Mouse (Mus musculus) intestine, embryonic 14.5 days (tissue): ENCODE data around the gene Znhit6. TPM values are rescaled to one million over a fixed set of nuclear protein-coding genes. Genes with fewer than 3 reads are reported as not detected.

Experiments used
- ATAC-seq: fragments of 200-750 bp; cut with Nextera tagmentation; replicated peaks from 2 replicates; pipeline ENCODE4 v1.8.0; 2017; ENCODE audit warnings: low read depth, moderate number of reproducible peaks, moderate TSS enrichment, moderate library complexity; ENCODE audit not compliant: low FRiP score, low TSS enrichment
- DNase-seq: peaks from one replicate; pipeline ENCODE4 v3.0.0-alpha.2; 2018; ENCODE audit warnings: low spot score
- H3K27ac ChIP-seq: fragments of 300-500 bp; sonication (generic); 2 replicates; pipeline ENCODE4 v1.5.1; 2014; ENCODE audit warnings: low read depth, mild to moderate bottlenecking, control low read depth
- H3K27me3 ChIP-seq: fragments of 300-500 bp; sonication (generic); replicated peaks from 2 replicates; pipeline ENCODE4 v1.6.1; 2014; ENCODE audit warnings: low read length, control low read depth; ENCODE audit not compliant: control insufficient read depth, insufficient read depth
- H3K36me3 ChIP-seq: fragments of 300-500 bp; sonication (generic); 2 replicates; pipeline ENCODE4 v1.6.1; 2014; ENCODE audit warnings: low read length, control low read depth; ENCODE audit not compliant: control insufficient read depth, insufficient read depth
- H3K4me1 ChIP-seq: fragments of 300-500 bp; sonication (generic); replicated peaks from 2 replicates; pipeline ENCODE4 v1.6.1; 2014; ENCODE audit warnings: low read length, control low read depth, mixed read lengths; ENCODE audit not compliant: control insufficient read depth, insufficient read depth
- H3K4me2 ChIP-seq: fragments of 300-500 bp; sonication (generic); 2 replicates; pipeline ENCODE4 v1.6.1; 2014; ENCODE audit warnings: low read length
- H3K4me3 ChIP-seq: fragments of 300-500 bp; sonication (generic); 2 replicates; pipeline ENCODE4 v1.5.1; 2014; ENCODE audit warnings: low read depth, low read length, control low read depth, mixed read lengths
- H3K9ac ChIP-seq: fragments of 300-500 bp; sonication (generic); 2 replicates; pipeline ENCODE4 v1.6.1; 2014; ENCODE audit warnings: mild to moderate bottlenecking, low read length
- H3K9me3 ChIP-seq: fragments of 300-500 bp; sonication (generic); 2 replicates; pipeline ENCODE4 v1.6.1; 2016; ENCODE audit warnings: low read length, control low read depth; ENCODE audit not compliant: control insufficient read depth
- WGBS: fragments of 180-500 bp; shearing (Covaris S2); extraction: QIAGEN DNeasy Blood & Tissue Kit; methylation state at CpG from one replicate; pipeline ENCODE4 v1.1.7; 2014; 5-methylcytosine and 5-hydroxymethylcytosine counted together
- polyA plus RNA-seq: library from polyadenylated mRNA; unstranded; fragments of >200 nt; fragmentation: Nextera tagmentation; extraction: Ambion mirVana; gene quantifications from 2 replicates; pipeline ENCODE4 v1.2.1, GENCODE M21; 2014

Znhit6 gene
- polyA plus RNA-seq, 1 experiment from 2014 or later: 29.3 TPM

GRCm38 (mm10) chr3:145614362-145615115, 38.5 kb downstream of the Znhit6 start:
- H3K27ac ChIP-seq: peak overlapping the region; percentile 51; the same call in 1 of the 2 replicates
- WGBS: 14% methylated on average over 17 of the region's 17 CpGs

GRCm38 (mm10) chr3:145618299-145618698, 42.3 kb downstream of the Znhit6 start:
- Histone ChIP-seq H3K9me3 (no peaks in the 10 kb centered on the region), H3K27ac (no peak overlapping the region), H3K36me3 (no peaks in the 10 kb centered on the region), H3K27me3 (no peaks in the 10 kb centered on the region), H3K4me1 (peaks cover 5% of the 10 kb centered on the region), H3K4me2 (no peak overlapping the region), H3K9ac (no peak overlapping the region), H3K4me3 (no peak overlapping the region)
- 72% methylated on average over 9 of the region's 9 CpGs for WGBS
- ATAC-seq (no peak), DNase-seq (no peak)

More at GRCm38 (mm10) chr3:145614362-145615115, 38.5 kb downstream of the Znhit6 start:
- Histone ChIP-seq H3K27me3 (no peaks in the 10 kb centered on the region), H3K4me2 (peak overlapping the region; percentile 18; the same call in 1 of the 2 replicates), H3K4me3 (no peak overlapping the region), H3K36me3 (no peaks in the 10 kb centered on the region; the same call in 1 of the 2 replicates), H3K9me3 (no peaks in the 10 kb centered on the region), H3K4me1 (peaks cover 5% of the 10 kb centered on the region), H3K9ac (no peak overlapping the region)
- ATAC-seq (no peak), DNase-seq (no peak)

DNA sequence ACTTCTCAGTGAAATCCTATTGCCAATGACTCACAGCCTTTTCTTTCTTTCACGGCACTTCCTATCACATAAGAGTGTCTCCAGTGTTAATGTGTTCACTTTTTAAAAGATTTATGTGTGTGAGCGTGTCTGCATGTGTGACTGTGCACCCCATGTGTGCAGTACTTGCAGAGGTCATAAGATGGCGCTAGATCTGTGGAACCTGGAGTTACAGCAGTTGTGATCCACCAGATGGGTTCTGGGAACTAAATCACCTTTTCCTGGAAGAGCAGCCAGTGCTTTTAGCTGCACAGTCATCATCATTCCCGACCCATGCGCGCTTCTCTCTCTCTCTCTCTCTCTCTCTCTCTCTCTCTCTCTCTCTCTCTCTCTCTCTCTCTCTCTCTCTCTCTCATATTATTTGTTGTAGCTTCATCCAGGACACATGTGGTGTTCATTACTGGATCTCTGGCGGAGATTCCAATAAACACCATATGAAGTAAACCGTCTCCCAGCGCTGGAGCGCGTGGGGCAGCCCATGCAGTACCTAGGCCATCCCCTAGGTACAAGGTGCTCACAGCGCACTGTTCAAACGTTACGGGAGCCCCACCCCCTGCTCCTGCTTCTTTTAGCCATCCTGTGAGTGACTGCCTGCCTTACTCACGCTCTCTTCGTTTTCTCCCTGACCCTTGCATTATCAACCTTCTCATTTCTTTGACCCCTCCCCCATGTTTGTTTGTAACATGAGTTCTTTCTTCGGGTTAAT, 43.8 kb downstream of the Znhit6 start:
- DNase-seq (no peak), ATAC-seq (no peak)
- no peaks in the 10 kb centered on the region for H3K9me3 ChIP-seq

DNA sequence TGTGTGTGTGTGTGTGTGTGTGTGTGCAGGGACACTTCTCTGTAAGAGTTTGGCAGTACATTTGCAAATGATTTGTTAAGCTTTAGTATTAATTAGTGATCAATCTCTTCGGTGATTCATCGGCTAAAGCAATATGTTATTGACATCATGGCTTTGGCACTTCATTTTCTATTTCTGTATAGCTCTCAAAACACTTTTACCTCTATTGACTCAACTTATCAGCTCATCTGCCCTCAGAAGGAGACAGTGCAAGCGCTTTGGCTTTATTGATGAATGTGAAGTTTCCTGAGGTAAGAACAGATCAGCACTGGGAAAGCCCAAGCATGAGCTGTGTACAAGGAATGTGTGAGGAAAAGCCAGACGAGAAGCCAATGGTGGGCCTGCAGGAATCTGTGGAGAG, 45.2 kb downstream of the Znhit6 start:
- DNase-seq (no peak), ATAC-seq (no peak)
- H3K4me1 ChIP-seq: no peaks in the 10 kb centered on the region
- no peaks in the 10 kb centered on the region for H3K27me3 ChIP-seq
- H3K4me2 ChIP-seq: no peak overlapping the region
- H3K4me3 ChIP-seq: no peak overlapping the region
- H3K36me3 ChIP-seq: no peaks in the 10 kb centered on the region
- H3K9me3 ChIP-seq: no peaks in the 10 kb centered on the region
- H3K9ac ChIP-seq: no peak overlapping the region
- 68% methylated on average over 4 of the region's 4 CpGs for WGBS
- H3K27ac ChIP-seq: no peak overlapping the region

More for the DNA sequence above, 43.8 kb downstream of the Znhit6 start:
- Histone ChIP-seq H3K9ac (no peak overlapping the region), H3K4me3 (no peak overlapping the region), H3K4me2 (no peak overlapping the region), H3K27me3 (no peaks in the 10 kb centered on the region), H3K27ac (no peak overlapping the region), H3K36me3 (no peaks in the 10 kb centered on the region), H3K4me1 (no peaks in the 10 kb centered on the region; the same call in 1 of the 2 replicates)
- WGBS: 90% methylated on average over 17 of the region's 17 CpGs

DNA sequence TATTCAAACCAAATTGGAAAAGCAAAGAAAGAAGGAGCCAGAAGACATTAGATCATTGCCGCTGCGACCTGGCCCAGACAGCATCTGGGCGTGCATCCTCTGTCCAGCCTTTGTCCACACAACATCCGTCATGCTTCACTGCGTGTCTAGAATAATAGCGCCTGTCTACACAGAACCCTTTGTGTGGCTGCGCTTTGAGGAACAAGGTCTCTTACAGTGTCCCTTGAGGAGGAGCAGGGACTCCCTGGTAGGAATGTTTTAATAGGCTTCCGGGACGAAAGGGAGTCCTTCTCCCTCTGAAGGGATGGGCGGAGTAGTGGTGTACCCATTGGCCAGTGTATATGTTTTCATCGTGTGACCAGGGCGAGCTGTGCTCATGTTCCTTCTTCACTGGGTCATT, 47.0 kb downstream of the Znhit6 start:
- H3K36me3 ChIP-seq: no peaks in the 10 kb centered on the region
- no peak for ATAC-seq
- no peaks in the 10 kb centered on the region for H3K9me3 ChIP-seq
- DNase-seq: no peak
- WGBS: 76% methylated on average over 12 of the region's 12 CpGs
- H3K4me3 ChIP-seq: no peak overlapping the region
- no peaks in the 10 kb centered on the region for H3K27me3 ChIP-seq
- H3K9ac ChIP-seq: no peak overlapping the region
- no peaks in the 10 kb centered on the region for H3K4me1 ChIP-seq
- H3K27ac ChIP-seq: no peak overlapping the region
- no peak overlapping the region for H3K4me2 ChIP-seq

GRCm38 (mm10) chr3:145624786-145625185, 48.8 kb downstream of the Znhit6 start:
- DNase-seq: no peak

DNA sequence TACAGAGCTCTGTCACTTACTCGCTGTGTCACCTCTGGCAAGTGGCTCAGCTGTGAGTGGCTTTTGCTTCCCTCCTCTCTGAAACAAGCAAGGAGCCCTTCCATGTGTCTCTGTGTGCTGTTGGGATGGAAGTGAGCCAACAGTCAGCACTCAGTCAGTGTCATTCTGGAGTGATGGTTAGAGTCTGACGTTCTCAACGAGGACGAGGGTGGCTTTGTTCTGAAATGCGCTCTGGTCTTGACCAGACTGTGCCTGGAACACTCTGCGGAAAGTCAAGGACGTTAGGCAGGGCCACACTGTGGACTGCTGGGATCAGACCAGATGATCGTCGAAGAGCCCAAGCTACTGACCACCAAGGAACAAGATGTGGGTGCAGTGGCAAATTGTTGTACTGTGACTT, 49.5 kb downstream of the Znhit6 start:
- H3K9ac ChIP-seq: no peak overlapping the region
- no peaks in the 10 kb centered on the region for H3K27me3 ChIP-seq
- H3K4me2 ChIP-seq: no peak overlapping the region
- no peak overlapping the region for H3K4me3 ChIP-seq
- 83% methylated on average over 9 of the region's 9 CpGs for WGBS
- H3K9me3 ChIP-seq: no peaks in the 10 kb centered on the region
- ATAC-seq: no peak
- DNase-seq: no peak
- H3K4me1 ChIP-seq: no peaks in the 10 kb centered on the region
- H3K27ac ChIP-seq: no peak overlapping the region
- H3K36me3 ChIP-seq: no peaks in the 10 kb centered on the region

More at GRCm38 (mm10) chr3:145624786-145625185, 48.8 kb downstream of the Znhit6 start:
- Histone ChIP-seq H3K9ac (no peak overlapping the region), H3K36me3 (no peaks in the 10 kb centered on the region), H3K4me1 (no peaks in the 10 kb centered on the region), H3K4me2 (no peak overlapping the region), H3K27ac (no peak overlapping the region), H3K27me3 (no peaks in the 10 kb centered on the region), H3K4me3 (no peak overlapping the region), H3K9me3 (no peaks in the 10 kb centered on the region)
- WGBS: 80% methylated on average over 4 of the region's 4 CpGs
- ATAC-seq: no peak

DNA sequence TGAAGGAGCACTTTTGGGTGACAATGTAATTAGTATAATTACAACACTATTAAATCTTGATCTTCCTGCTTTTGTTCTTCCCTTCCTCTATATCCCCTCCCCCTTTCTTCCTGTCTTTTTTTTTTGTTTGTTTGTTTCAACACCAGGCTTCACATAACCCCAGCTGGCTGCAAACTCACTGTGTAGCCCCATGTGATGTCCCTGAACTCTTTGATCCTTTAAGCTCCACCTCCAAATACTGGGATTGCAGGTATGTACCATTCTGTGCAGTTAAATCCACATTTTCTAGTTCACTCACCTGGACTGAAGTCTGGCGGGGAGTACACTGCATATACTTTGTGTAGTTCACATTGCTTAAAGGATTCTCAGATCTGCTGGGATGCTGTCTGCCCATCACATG, 50.1 kb downstream of the Znhit6 start:
- Histone ChIP-seq H3K4me3 (no peak overlapping the region), H3K9me3 (no peaks in the 10 kb centered on the region), H3K4me2 (no peak overlapping the region), H3K4me1 (no peaks in the 10 kb centered on the region), H3K27me3 (no peaks in the 10 kb centered on the region), H3K27ac (no peak overlapping the region), H3K9ac (no peak overlapping the region), H3K36me3 (no peaks in the 10 kb centered on the region)
- DNase-seq (no peak), ATAC-seq (no peak)
- 96% methylated on average over 1 of the region's 1 CpGs for WGBS
